Mouse (Mus musculus): ENCODE results near the gene Sp3. TPM values are rescaled to one million over a fixed set of nuclear protein-coding genes. Genes with fewer than 3 reads are reported as not detected.
A peak's percentile ranks its signal among the peaks of the same experiment; 100 is the strongest.

Gene Sp3
- polyA plus RNA-seq, 1 experiment from 2014 or later, result 72.3 TPM

- no peaks in the 10 kb centered on the region for H3K27me3 ChIP-seq (ENCODE audit: insufficient read depth, low read length)
- H3K27ac ChIP-seq (ENCODE audit: low read depth), result no peak overlapping the region
- H3K4me2 ChIP-seq, result no peak overlapping the region
- H3K4me3 ChIP-seq (ENCODE audit: low read depth, low read length), result no peak overlapping the region
- ATAC-seq (ENCODE audit: insufficient read depth) (no peak), DNase-seq (no peak)
- H3K9me3 ChIP-seq (ENCODE audit: low read depth, low read length), result no peaks in the 10 kb centered on the region
- WGBS, result 96% methylated on average over 1 of the region's 1 CpGs
- H3K4me1 ChIP-seq (ENCODE audit: insufficient read depth), result no peaks in the 10 kb centered on the region
- peaks cover 46% of the 10 kb centered on the region for H3K36me3 ChIP-seq (ENCODE audit: insufficient read depth)
- TF ChIP-seq CTCF (IDR thresholded peaks at IDR 0.05; ENCODE audit: low read depth), result no peak
- no peak overlapping the region for H3K9ac ChIP-seq
Observed at GRCm38 (mm10) chr2:72968536-72968935, 11.7 kb downstream of the Sp3 start.

- WGBS, result 91% methylated on average over 2 of the region's 2 CpGs
- peaks cover 45% of the 10 kb centered on the region for H3K36me3 ChIP-seq (ENCODE audit: insufficient read depth)
- TF ChIP-seq CTCF (IDR thresholded peaks at IDR 0.05; ENCODE audit: low read depth), result no peak
- H3K27me3 ChIP-seq (ENCODE audit: insufficient read depth, low read length), result no peaks in the 10 kb centered on the region
- H3K4me1 ChIP-seq (ENCODE audit: insufficient read depth), result no peaks in the 10 kb centered on the region
- DNase-seq (no peak), ATAC-seq (ENCODE audit: insufficient read depth) (no peak)
- H3K27ac ChIP-seq (ENCODE audit: low read depth), result no peak overlapping the region
- no peak overlapping the region for H3K4me3 ChIP-seq (ENCODE audit: low read depth, low read length)
- H3K9ac ChIP-seq, result no peak overlapping the region
- H3K4me2 ChIP-seq, result no peak overlapping the region
- H3K9me3 ChIP-seq (ENCODE audit: low read depth, low read length), result no peaks in the 10 kb centered on the region
Observed at GRCm38 (mm10) chr2:72965450-72965849, 14.8 kb downstream of the Sp3 start.

GRCm38 (mm10) chr2:72956415-72956814 lies 23.8 kb downstream of the Sp3 start:
- Histone ChIP-seq H3K27ac (ENCODE audit: low read depth) (no peak overlapping the region), H3K4me2 (no peak overlapping the region), H3K9ac (no peak overlapping the region), H3K27me3 (ENCODE audit: insufficient read depth, low read length) (no peaks in the 10 kb centered on the region), H3K4me1 (ENCODE audit: insufficient read depth) (no peaks in the 10 kb centered on the region), H3K9me3 (ENCODE audit: low read depth, low read length) (no peaks in the 10 kb centered on the region), H3K36me3 (ENCODE audit: insufficient read depth) (peaks cover 53% of the 10 kb centered on the region), H3K4me3 (ENCODE audit: low read depth, low read length) (no peak overlapping the region)
- ATAC-seq (ENCODE audit: insufficient read depth), result no peak
- TF ChIP-seq CTCF (IDR thresholded peaks at IDR 0.05; ENCODE audit: low read depth), result 0 out of 2 replicates have a peak, but pooled peaks have one; percentile 5
- DNase-seq, result no peak
- WGBS, result 90% methylated on average over 3 of the region's 3 CpGs

GRCm38 (mm10) chr2:72952979-72953378 lies 27.3 kb downstream of the Sp3 start:
- Histone ChIP-seq H3K4me1 (ENCODE audit: insufficient read depth) (no peaks in the 10 kb centered on the region), H3K36me3 (ENCODE audit: insufficient read depth) (peaks cover 38% of the 10 kb centered on the region), H3K4me3 (ENCODE audit: low read depth, low read length) (no peak overlapping the region), H3K27me3 (ENCODE audit: insufficient read depth, low read length) (no peaks in the 10 kb centered on the region), H3K9ac (no peak overlapping the region), H3K27ac (ENCODE audit: low read depth) (no peak overlapping the region), H3K9me3 (ENCODE audit: low read depth, low read length) (no peaks in the 10 kb centered on the region), H3K4me2 (no peak overlapping the region)
- WGBS, result 89% methylated on average over 3 of the region's 3 CpGs
- TF ChIP-seq CTCF (IDR thresholded peaks at IDR 0.05; ENCODE audit: low read depth), result no peak
- DNase-seq (no peak), ATAC-seq (ENCODE audit: insufficient read depth) (no peak)

- no peak overlapping the region for H3K9ac ChIP-seq
- H3K27me3 ChIP-seq (ENCODE audit: insufficient read depth, low read length), result no peaks in the 10 kb centered on the region
- no peak overlapping the region for H3K4me3 ChIP-seq (ENCODE audit: low read depth, low read length)
- DNase-seq, result no peak
- TF ChIP-seq CTCF (IDR thresholded peaks at IDR 0.05; ENCODE audit: low read depth), result no peak
- peaks cover 30% of the 10 kb centered on the region for H3K36me3 ChIP-seq (ENCODE audit: insufficient read depth)
- H3K4me2 ChIP-seq, result no peak overlapping the region
- ATAC-seq (ENCODE audit: insufficient read depth), result no peak
- WGBS, result 21% methylated on average over 1 of the region's 1 CpGs
- no peaks in the 10 kb centered on the region for H3K9me3 ChIP-seq (ENCODE audit: low read depth, low read length)
- H3K4me1 ChIP-seq (ENCODE audit: insufficient read depth), result no peaks in the 10 kb centered on the region
- no peak overlapping the region for H3K27ac ChIP-seq (ENCODE audit: low read depth)
Observed at GRCm38 (mm10) chr2:72935937-72936336, 44.3 kb downstream of the Sp3 start.

GRCm38 (mm10) chr2:72932186-72932585 lies 48.1 kb downstream of the Sp3 start:
- TF ChIP-seq CTCF (IDR thresholded peaks at IDR 0.05; ENCODE audit: low read depth), result no peak
- H3K9ac ChIP-seq, result no peak overlapping the region
- DNase-seq, result no peak
- no peak overlapping the region for H3K27ac ChIP-seq (ENCODE audit: low read depth)
- H3K9me3 ChIP-seq (ENCODE audit: low read depth, low read length), result no peaks in the 10 kb centered on the region
- no peaks in the 10 kb centered on the region for H3K4me1 ChIP-seq (ENCODE audit: insufficient read depth)
- H3K27me3 ChIP-seq (ENCODE audit: insufficient read depth, low read length), result no peaks in the 10 kb centered on the region
- no peak for ATAC-seq (ENCODE audit: insufficient read depth)
- no peak overlapping the region for H3K4me3 ChIP-seq (ENCODE audit: low read depth, low read length)
- H3K4me2 ChIP-seq, result no peak overlapping the region
- peaks cover 8% of the 10 kb centered on the region for H3K36me3 ChIP-seq (ENCODE audit: insufficient read depth)

GRCm38 (mm10) chr2:72924981-72925380 lies 55.3 kb downstream of the Sp3 start:
- Histone ChIP-seq H3K4me3 (ENCODE audit: low read depth, low read length) (no peak overlapping the region), H3K27me3 (ENCODE audit: insufficient read depth, low read length) (no peaks in the 10 kb centered on the region), H3K36me3 (ENCODE audit: insufficient read depth) (no peaks in the 10 kb centered on the region), H3K9me3 (ENCODE audit: low read depth, low read length) (no peaks in the 10 kb centered on the region), H3K9ac (no peak overlapping the region), H3K4me1 (ENCODE audit: insufficient read depth) (no peaks in the 10 kb centered on the region), H3K27ac (ENCODE audit: low read depth) (no peak overlapping the region), H3K4me2 (no peak overlapping the region)
- TF ChIP-seq CTCF (IDR thresholded peaks at IDR 0.05; ENCODE audit: low read depth), result no peak
- no peak for ATAC-seq (ENCODE audit: insufficient read depth)
- no peak for DNase-seq
- WGBS, result 67% methylated on average over 10 of the region's 10 CpGs

- H3K4me3 ChIP-seq (ENCODE audit: low read depth, low read length), result no peak overlapping the region
- ATAC-seq (ENCODE audit: insufficient read depth), result no peak
- 65% methylated on average over 4 of the region's 4 CpGs for WGBS
- H3K4me1 ChIP-seq (ENCODE audit: insufficient read depth), result no peaks in the 10 kb centered on the region
- H3K4me2 ChIP-seq, result no peak overlapping the region
- H3K27me3 ChIP-seq (ENCODE audit: insufficient read depth, low read length), result no peaks in the 10 kb centered on the region
- H3K9ac ChIP-seq, result no peak overlapping the region
- no peaks in the 10 kb centered on the region for H3K36me3 ChIP-seq (ENCODE audit: insufficient read depth)
- H3K27ac ChIP-seq (ENCODE audit: low read depth), result no peak overlapping the region
- H3K9me3 ChIP-seq (ENCODE audit: low read depth, low read length), result no peaks in the 10 kb centered on the region
- no peak for TF ChIP-seq CTCF (IDR thresholded peaks at IDR 0.05; ENCODE audit: low read depth)
- no peak for DNase-seq
Observed at GRCm38 (mm10) chr2:72916170-72916569, 64.1 kb downstream of the Sp3 start.

Measured in lung, embryonic 14.5 days (tissue).